Comparison of ENCODE assay signal across 8 mouse cellular contexts in genomic region chr10:126928819-126929206, GRCm38 (mm10). TPM values are rescaled to one million over a fixed set of nuclear protein-coding genes. Genes with fewer than 3 reads are reported as not detected.
DNase-seq lines count a peak whose midpoint lies in the region; ATAC-seq and TF ChIP-seq lines count a peak whose summit lies in the region.

No protein-coding gene starts in this region.

- TF ChIP-seq CTCF in lung, adult 2 months (IDR thresholded peaks at IDR 0.05; ENCODE audit: insufficient read depth, low read length) = no peak

- H3K4me1 ChIP-seq in lung, adult 2 months (ENCODE audit: control insufficient read depth, insufficient read depth, low read length) = peaks cover 22% of the 10 kb centered on the region
- H3K4me1 ChIP-seq in forebrain, embryonic 13.5 days = peaks cover 61% of the 10 kb centered on the region
- peaks cover 31% of the 10 kb centered on the region for H3K4me1 ChIP-seq in hindbrain, embryonic 16.5 days (ENCODE audit: control insufficient read depth, insufficient read depth, low read depth, low read length)

- H3K9me3 ChIP-seq in forebrain, embryonic 13.5 days (replicated peaks) = no peaks in the 10 kb centered on the region
- no peaks in the 10 kb centered on the region for H3K9me3 ChIP-seq in hindbrain, embryonic 16.5 days (ENCODE audit: control insufficient read depth, low read length)

- 14% methylated on average over 12 of the region's 12 CpGs for WGBS in lung, adult 2 months
- 22% methylated on average over 12 of the region's 12 CpGs for WGBS in forebrain, embryonic 13.5 days
- 10% methylated on average over 12 of the region's 12 CpGs for WGBS in hindbrain, embryonic 16.5 days

- H3K27ac ChIP-seq in forebrain, embryonic 13.5 days = peak overlapping the region; percentile 80
- H3K27ac ChIP-seq in hindbrain, embryonic 16.5 days (ENCODE audit: low read depth, low read length) = peak overlapping the region; percentile 77

- no peaks in the 10 kb centered on the region for H3K27me3 ChIP-seq in forebrain, embryonic 13.5 days
- H3K27me3 ChIP-seq in hindbrain, embryonic 16.5 days (replicated peaks; ENCODE audit: control insufficient read depth, insufficient read depth, low read length) = peaks cover 3% of the 10 kb centered on the region; the same call in 1 of the 2 replicates

- H3K36me3 ChIP-seq in forebrain, embryonic 13.5 days (ENCODE audit: poor library complexity, severe bottlenecking) = no peaks in the 10 kb centered on the region
- no peaks in the 10 kb centered on the region for H3K36me3 ChIP-seq in hindbrain, embryonic 16.5 days (ENCODE audit: control insufficient read depth, insufficient read depth, low read length)

- peak overlapping the region; percentile 77; the same call in 1 of the 2 replicates for H3K9ac ChIP-seq in forebrain, embryonic 13.5 days
- H3K9ac ChIP-seq in hindbrain, embryonic 16.5 days (ENCODE audit: low read depth, low read length) = peak overlapping the region; percentile 74

- peak; percentile 85; the same call in 1 of the 2 replicates for TF ChIP-seq POLR2A in lung, adult 2 months (IDR thresholded peaks at IDR 0.05; ENCODE audit: borderline replicate concordance, extremely low read depth, low read depth, low read length)

- no peak for ATAC-seq in forebrain, embryonic 13.5 days
- ATAC-seq in hindbrain, embryonic 16.5 days = no peak
- ATAC-seq in megakaryocyte, adult 5-6 weeks (ENCODE audit: poor library complexity, severe bottlenecking) = peak; percentile 29

- no peak for DNase-seq in lung, adult 2 months
- no peak for DNase-seq in lung, postnatal 4 days
- no peak for DNase-seq in spleen, postnatal 4 days (ENCODE audit: low spot score in 2 of 2)
- DNase-seq in natural killer cell, adult 2 months (ENCODE audit: low spot score in 2 of 2) = no peak
- DNase-seq in retina, embryonic 14.5 days (ENCODE audit: low spot score) = no peak

- H3K4me3 ChIP-seq in lung, adult 2 months (replicated peaks; ENCODE audit: extremely low read depth, low read depth, low read length) = peak overlapping the region; percentile 85
- H3K4me3 ChIP-seq in forebrain, embryonic 13.5 days = peak overlapping the region; percentile 57
- peak overlapping the region; percentile 56 for H3K4me3 ChIP-seq in hindbrain, embryonic 16.5 days (ENCODE audit: low read length)

- H3K4me2 ChIP-seq in forebrain, embryonic 13.5 days = peak overlapping the region; percentile 91
- peak overlapping the region; percentile 96 for H3K4me2 ChIP-seq in hindbrain, embryonic 16.5 days (ENCODE audit: low read length)

RNA-seq across cellular contexts. Expression of gene Atp23, which starts 27.7 kb away (rescaled TPM):
- polyA plus RNA-seq in lung, adult 2 months (2012; rRNA removed) = 6.1 and 6.6 TPM in 2 replicates
- 9.0 and 9.9 TPM in 2 replicates for polyA plus RNA-seq in forebrain, embryonic 13.5 days (2015; fragmentation: Nextera tagmentation; extraction: Ambion mirVana)
- 14.5 and 17.2 TPM in 2 replicates for polyA plus RNA-seq in hindbrain, embryonic 16.5 days (2015; fragmentation: Nextera tagmentation; extraction: Ambion mirVana)
- 7.0 and 8.6 TPM in 2 replicates for total RNA-seq in megakaryocyte, adult 5-6 weeks (2015)
- 3.5 and 5.1 TPM in 2 replicates for total RNA-seq in megakaryocyte, adult 5-6 weeks (2017)

RNA-seq across cellular contexts. Expression of gene Ctdsp2, which starts 49.7 kb away (rescaled TPM):
- polyA plus RNA-seq in lung, adult 2 months (2012; rRNA removed) = 182 and 227 TPM in 2 replicates
- polyA plus RNA-seq in forebrain, embryonic 13.5 days (2015; fragmentation: Nextera tagmentation; extraction: Ambion mirVana) = 27.8 and 30.9 TPM in 2 replicates
- 13.7 and 18.1 TPM in 2 replicates for polyA plus RNA-seq in hindbrain, embryonic 16.5 days (2015; fragmentation: Nextera tagmentation; extraction: Ambion mirVana)
- 73.2 and 75.2 TPM in 2 replicates for total RNA-seq in megakaryocyte, adult 5-6 weeks (2015)
- total RNA-seq in megakaryocyte, adult 5-6 weeks (2017) = 38.0 and 41.9 TPM in 2 replicates
